Mouse (Mus musculus) stomach, embryonic 16.5 days (tissue): ENCODE results near the gene Rps6kb2. TPM values are rescaled to one million over a fixed set of nuclear protein-coding genes. Genes with fewer than 3 reads are reported as not detected.
A peak's percentile ranks its signal among the peaks of the same experiment; 100 is the strongest.

Experiments used
- ATAC-seq: fragments of 200-750 bp; cut with Nextera tagmentation; 2 replicates; pipeline ENCODE4 v1.8.0; 2017; ENCODE audit warnings: moderate number of reproducible peaks, moderate TSS enrichment; ENCODE audit not compliant: insufficient read depth, low FRiP score
- H3K27ac ChIP-seq: fragments of 300-500 bp; sonication (generic); 2 replicates; pipeline ENCODE4 v1.5.1; 2014; ENCODE audit warnings: low read length
- H3K27me3 ChIP-seq: fragments of 300-500 bp; sonication (generic); 2 replicates; pipeline ENCODE4 v1.6.1; 2014; ENCODE audit warnings: low read length, control low read depth, mixed read lengths; ENCODE audit not compliant: control insufficient read depth, insufficient read depth
- H3K36me3 ChIP-seq: fragments of 300-500 bp; sonication (generic); 2 replicates; pipeline ENCODE4 v1.6.1; 2014; ENCODE audit warnings: low read length; ENCODE audit not compliant: control insufficient read depth, insufficient read depth
- H3K4me1 ChIP-seq: fragments of 300-500 bp; sonication (generic); 2 replicates; pipeline ENCODE4 v1.6.1; 2014; ENCODE audit warnings: low read length, control low read depth, mixed read lengths; ENCODE audit not compliant: control insufficient read depth, insufficient read depth
- H3K4me2 ChIP-seq: fragments of 300-500 bp; sonication (generic); 2 replicates; pipeline ENCODE4 v1.6.1; 2014; ENCODE audit warnings: low read depth, low read length, mixed read lengths
- H3K4me3 ChIP-seq: fragments of 300-500 bp; sonication (generic); replicated peaks from 2 replicates; pipeline ENCODE4 v1.5.1; 2014; ENCODE audit warnings: mild to moderate bottlenecking, low read length
- H3K9ac ChIP-seq: fragments of 300-500 bp; sonication (generic); 2 replicates; pipeline ENCODE4 v1.6.1; 2014; ENCODE audit warnings: low read length
- H3K9me3 ChIP-seq: fragments of 300-500 bp; sonication (generic); replicated peaks from 2 replicates; pipeline ENCODE4 v1.6.1; 2016; ENCODE audit warnings: low read length, control low read depth; ENCODE audit not compliant: control insufficient read depth
- WGBS: fragments of 180-500 bp; shearing (Covaris S2); extraction: QIAGEN DNeasy Blood & Tissue Kit; methylation state at CpG from one replicate; pipeline ENCODE4 v1.1.7; 2014; 5-methylcytosine and 5-hydroxymethylcytosine counted together
- polyA plus RNA-seq: library from polyadenylated mRNA; unstranded; fragments of >200 nt; fragmentation: Nextera tagmentation; extraction: Ambion mirVana; gene quantifications from 2 replicates; pipeline ENCODE4 v1.2.1, GENCODE M21; 2015

Rps6kb2 gene
- polyA plus RNA-seq, 1 experiment from 2014 or later, result 50.2 TPM

GRCm38 (mm10) chr19:4191528-4192250 lies 28.5 kb upstream of the Rps6kb2 start, which contains the start of gene Ppp1ca:
TSS of gene Ppp1ca (plus strand) at chr19:4192065.
- WGBS, result 3% methylated on average over 43 of the region's 47 CpGs
- ATAC-seq, result peak; percentile 95
- peak within 1 kb of the TSS; percentile 96 for H3K27ac ChIP-seq
- peaks cover 24% of the 10 kb centered on the region; the same call in 1 of the 2 replicates for H3K36me3 ChIP-seq
- no peaks in the 10 kb centered on the region for H3K9me3 ChIP-seq
- H3K27me3 ChIP-seq, result no peaks in the 10 kb centered on the region
- H3K4me1 ChIP-seq, result peaks cover 19% of the 10 kb centered on the region
- H3K9ac ChIP-seq, result peak within 1 kb of the TSS; percentile 99
- H3K4me3 ChIP-seq, result peak within 1 kb of the TSS; percentile 93
- peak within 1 kb of the TSS; percentile 97 for H3K4me2 ChIP-seq

GRCm38 (mm10) chr19:4190831-4191334 lies 27.7 kb upstream of the Rps6kb2 start, which contains the start of gene Tbc1d10c:
TSS of gene Tbc1d10c (minus strand) at chr19:4191284.
- H3K9ac ChIP-seq, result peak within 1 kb of the TSS; percentile 99
- H3K27me3 ChIP-seq, result no peaks in the 10 kb centered on the region
- H3K36me3 ChIP-seq, result peaks cover 22% of the 10 kb centered on the region; the same call in 1 of the 2 replicates
- no peaks in the 10 kb centered on the region for H3K9me3 ChIP-seq
- no peak for ATAC-seq
- 54% methylated on average over 4 of the region's 4 CpGs for WGBS
- H3K4me3 ChIP-seq, result peak within 1 kb of the TSS; percentile 93
- peak within 1 kb of the TSS; percentile 97 for H3K4me2 ChIP-seq
- peaks cover 19% of the 10 kb centered on the region for H3K4me1 ChIP-seq
- H3K27ac ChIP-seq, result peak within 1 kb of the TSS; percentile 96

- H3K27ac ChIP-seq, result no peak overlapping the region
- no peak overlapping the region for H3K4me2 ChIP-seq
- no peaks in the 10 kb centered on the region for H3K9me3 ChIP-seq
- no peak overlapping the region for H3K9ac ChIP-seq
- 90% methylated on average over 12 of the region's 12 CpGs for WGBS
- H3K4me1 ChIP-seq, result peaks cover 19% of the 10 kb centered on the region
- peaks cover 11% of the 10 kb centered on the region; the same call in 1 of the 2 replicates for H3K36me3 ChIP-seq
- no peak for ATAC-seq
- H3K27me3 ChIP-seq, result no peaks in the 10 kb centered on the region
- H3K4me3 ChIP-seq, result no peak overlapping the region
Observed at GRCm38 (mm10) chr19:4189051-4189620, 26.0 kb upstream of the Rps6kb2 start.

GRCm38 (mm10) chr19:4187303-4187702 lies 24.1 kb upstream of the Rps6kb2 start:
- 74% methylated on average over 3 of the region's 3 CpGs for WGBS
- no peak for ATAC-seq
- Histone ChIP-seq H3K4me2 (no peak overlapping the region), H3K27me3 (no peaks in the 10 kb centered on the region), H3K4me3 (no peak overlapping the region), H3K9me3 (no peaks in the 10 kb centered on the region), H3K36me3 (no peaks in the 10 kb centered on the region), H3K27ac (no peak overlapping the region), H3K9ac (no peak overlapping the region), H3K4me1 (peaks cover 7% of the 10 kb centered on the region)

- no peak for ATAC-seq
- Histone ChIP-seq H3K36me3 (no peaks in the 10 kb centered on the region), H3K4me3 (no peak overlapping the region), H3K4me2 (no peak overlapping the region), H3K9me3 (no peaks in the 10 kb centered on the region), H3K4me1 (peaks cover 8% of the 10 kb centered on the region), H3K27ac (no peak overlapping the region; the same call in 1 of the 2 replicates), H3K9ac (0 out of 2 replicates have a peak overlapping the region, but pooled peaks have one; percentile 20), H3K27me3 (no peaks in the 10 kb centered on the region)
- WGBS, result 50% methylated on average over 15 of the region's 15 CpGs
Observed at GRCm38 (mm10) chr19:4184976-4185975, 22.1 kb upstream of the Rps6kb2 start.

- H3K27ac ChIP-seq, result no peak overlapping the region
- H3K36me3 ChIP-seq, result no peaks in the 10 kb centered on the region
- H3K4me2 ChIP-seq, result no peak overlapping the region
- no peak overlapping the region for H3K9ac ChIP-seq
- H3K4me1 ChIP-seq, result peaks cover 8% of the 10 kb centered on the region
- no peak overlapping the region for H3K4me3 ChIP-seq
- no peaks in the 10 kb centered on the region for H3K27me3 ChIP-seq
- 81% methylated on average over 2 of the region's 2 CpGs for WGBS
- no peak for ATAC-seq
- H3K9me3 ChIP-seq, result no peaks in the 10 kb centered on the region
Observed at GRCm38 (mm10) chr19:4183689-4184088, 20.5 kb upstream of the Rps6kb2 start.

GRCm38 (mm10) chr19:4181892-4182291 lies 18.7 kb upstream of the Rps6kb2 start:
- Histone ChIP-seq H3K4me2 (no peak overlapping the region), H3K27ac (no peak overlapping the region), H3K9ac (no peak overlapping the region), H3K9me3 (no peaks in the 10 kb centered on the region), H3K36me3 (no peaks in the 10 kb centered on the region), H3K27me3 (no peaks in the 10 kb centered on the region), H3K4me3 (no peak overlapping the region), H3K4me1 (peaks cover 8% of the 10 kb centered on the region)
- peak; percentile 64; the same call in 1 of the 2 replicates for ATAC-seq
- 31% methylated on average over 3 of the region's 3 CpGs for WGBS

GRCm38 (mm10) chr19:4180411-4180810 lies 17.3 kb upstream of the Rps6kb2 start:
- no peaks in the 10 kb centered on the region for H3K9me3 ChIP-seq
- H3K9ac ChIP-seq, result no peak overlapping the region
- WGBS, result 86% methylated on average over 7 of the region's 7 CpGs
- no peak for ATAC-seq
- H3K36me3 ChIP-seq, result no peaks in the 10 kb centered on the region
- H3K27ac ChIP-seq, result no peak overlapping the region
- H3K27me3 ChIP-seq, result no peaks in the 10 kb centered on the region
- H3K4me3 ChIP-seq, result no peak overlapping the region
- peaks cover 12% of the 10 kb centered on the region for H3K4me1 ChIP-seq
- no peak overlapping the region for H3K4me2 ChIP-seq
